Mouse (Mus musculus) naive thymus-derived CD4-positive, alpha-beta T cell, adult 5 months (primary cell): Measurements from ENCODE around the gene Cabin1. TPM values are rescaled to one million over a fixed set of nuclear protein-coding genes. Genes with fewer than 3 reads are reported as not detected.

ENCODE experiments used
- polyA plus RNA-seq: library from polyadenylated mRNA; unstranded; fragments of 100-300 nt; shearing (Covaris generic); gene quantifications from one replicate; pipeline ENCODE4 v1.2.1, GENCODE M21; 2017

Cabin1 gene
- polyA plus RNA-seq, result 50.0 TPM

DNA sequence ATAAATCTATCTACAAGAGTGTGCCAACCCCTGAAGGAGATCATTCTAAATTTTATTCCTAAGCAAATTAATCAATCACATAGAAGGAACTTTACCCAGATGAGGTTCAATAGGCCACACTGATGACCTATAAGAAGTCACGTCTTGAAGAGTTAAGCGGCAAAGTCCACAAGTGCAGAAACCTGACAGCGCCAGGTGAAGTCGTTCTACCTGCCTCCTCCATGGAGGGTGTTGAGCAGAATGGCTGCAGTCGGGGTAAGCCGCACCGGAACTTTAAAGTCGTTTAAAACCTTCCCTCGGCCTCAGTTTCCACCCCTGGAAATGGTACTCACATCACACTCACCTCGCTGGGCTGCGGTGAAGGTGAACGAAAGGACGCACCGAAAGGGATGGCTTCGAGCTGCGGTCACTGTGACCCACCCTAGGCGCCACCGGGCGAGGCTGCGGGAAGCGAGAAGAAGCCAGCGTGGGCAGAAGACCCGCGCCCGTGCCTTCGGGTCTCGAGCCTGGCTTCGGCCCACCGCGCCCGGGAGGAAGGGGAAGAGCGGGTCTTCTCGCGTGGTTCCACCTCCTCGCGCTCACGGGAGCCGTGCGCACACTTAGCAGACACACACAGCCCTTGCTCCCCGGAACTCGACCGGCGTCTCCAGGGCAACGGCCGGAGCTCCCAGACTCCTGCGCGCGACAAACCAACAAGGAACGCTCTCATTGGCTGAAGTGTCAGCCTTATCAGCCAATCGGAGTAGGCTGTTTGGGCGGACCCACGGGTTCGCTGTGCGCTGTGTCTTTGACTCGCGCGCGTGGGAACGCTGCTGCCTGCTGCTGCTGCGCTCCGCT lies at the start of gene Cabin1:
Gene Cabin1, minus strand, starts transcription at position 660 of the 837 bp plus-strand sequence.

GRCm38 (mm10) chr10:75798176-75798696 lies 34.1 kb upstream of the Cabin1 start, which contains the start of gene Gstt1:
Gstt1 (minus strand) TSS chr10:75798584.

DNA sequence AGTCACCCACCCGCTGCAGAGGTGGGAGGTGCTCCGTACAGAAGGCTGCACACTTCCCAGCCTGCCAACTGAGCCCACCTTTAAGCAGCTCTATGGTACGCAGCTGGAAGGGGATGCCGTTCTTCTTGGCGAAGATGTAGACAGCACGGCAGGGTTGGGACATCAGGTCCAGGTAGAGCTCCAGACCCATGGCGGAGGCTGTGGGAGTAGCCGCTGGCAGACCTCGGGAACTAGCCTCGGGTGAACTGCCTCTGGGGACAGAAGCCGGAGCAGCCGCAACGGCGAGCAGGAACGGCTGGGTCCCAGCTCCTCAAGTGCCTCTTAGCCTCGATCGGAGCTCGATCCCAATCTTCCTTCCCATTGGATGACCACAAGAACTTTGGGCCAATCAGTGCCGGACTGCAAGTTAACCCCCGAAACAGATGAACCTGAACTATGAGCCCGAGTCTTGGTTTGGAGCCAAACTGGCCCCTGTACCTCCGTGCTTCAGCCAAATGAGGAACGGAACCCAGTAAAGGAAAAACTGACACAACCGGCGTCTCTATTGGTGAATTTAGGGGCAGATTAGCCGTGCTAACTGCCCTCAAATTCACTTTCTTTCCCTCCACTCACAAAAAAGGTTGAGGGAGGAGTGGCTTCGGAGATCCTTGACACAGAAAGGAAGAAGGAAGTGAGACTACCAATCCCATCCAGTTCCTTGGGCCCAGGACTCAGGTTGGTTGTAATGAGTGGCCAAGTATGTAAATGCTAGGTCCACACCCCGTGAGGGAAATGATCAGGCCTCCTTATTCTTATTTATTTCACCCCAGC lies 16.8 kb upstream of the Cabin1 start, which contains the start of the genes Gm20441 and Gstt3:
Gene Gm20441, minus strand, starts transcription at position 186 of the 810 bp plus-strand sequence.
Gene Gstt3, minus strand, starts transcription at position 646 of the 810 bp plus-strand sequence.

DNA sequence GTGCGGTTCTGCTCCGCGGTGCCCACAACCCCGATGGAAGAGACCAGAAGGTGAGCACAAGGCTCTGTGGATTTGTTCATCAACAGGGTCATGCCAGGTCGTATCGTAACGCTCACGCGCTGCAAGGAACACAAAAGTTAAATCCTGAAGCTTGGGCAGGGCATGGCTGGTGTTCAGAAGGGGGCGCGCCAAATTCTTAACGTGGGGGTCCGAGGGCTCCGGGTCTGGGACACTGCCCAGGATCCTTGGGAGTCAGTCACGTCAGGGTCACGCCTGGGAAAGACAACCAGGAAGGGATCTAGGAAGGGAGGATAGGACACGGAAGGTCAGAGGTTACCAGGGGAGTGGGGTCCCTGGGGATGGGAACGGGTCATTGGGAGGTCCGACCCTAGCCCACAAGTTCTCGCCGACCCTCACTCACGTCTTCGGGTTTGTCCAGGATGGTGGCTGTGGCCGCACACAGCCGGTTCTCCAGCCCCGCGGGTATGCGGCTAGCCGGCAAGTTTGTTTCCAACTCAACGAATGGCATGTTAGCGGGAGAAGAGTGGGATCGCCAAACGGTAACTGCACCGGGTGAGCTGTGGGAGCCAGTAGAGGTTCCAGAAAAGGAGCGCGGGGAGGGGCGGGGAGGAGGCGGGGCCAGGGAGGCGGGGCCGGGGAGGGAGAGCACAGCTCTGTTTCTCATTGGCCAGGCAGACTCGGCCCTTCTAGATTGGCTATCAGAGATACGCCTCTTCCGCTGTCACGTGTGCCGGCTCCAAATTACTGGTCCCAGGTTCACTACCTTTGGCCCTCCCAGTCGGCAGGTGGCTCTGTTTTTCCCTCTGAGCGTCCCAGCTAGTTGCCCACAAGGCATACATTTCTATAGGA lies 8.9 kb upstream of the Cabin1 start, which contains the start of gene Ddt:
Gene Ddt, minus strand, starts transcription at position 620 of the 870 bp plus-strand sequence.

DNA sequence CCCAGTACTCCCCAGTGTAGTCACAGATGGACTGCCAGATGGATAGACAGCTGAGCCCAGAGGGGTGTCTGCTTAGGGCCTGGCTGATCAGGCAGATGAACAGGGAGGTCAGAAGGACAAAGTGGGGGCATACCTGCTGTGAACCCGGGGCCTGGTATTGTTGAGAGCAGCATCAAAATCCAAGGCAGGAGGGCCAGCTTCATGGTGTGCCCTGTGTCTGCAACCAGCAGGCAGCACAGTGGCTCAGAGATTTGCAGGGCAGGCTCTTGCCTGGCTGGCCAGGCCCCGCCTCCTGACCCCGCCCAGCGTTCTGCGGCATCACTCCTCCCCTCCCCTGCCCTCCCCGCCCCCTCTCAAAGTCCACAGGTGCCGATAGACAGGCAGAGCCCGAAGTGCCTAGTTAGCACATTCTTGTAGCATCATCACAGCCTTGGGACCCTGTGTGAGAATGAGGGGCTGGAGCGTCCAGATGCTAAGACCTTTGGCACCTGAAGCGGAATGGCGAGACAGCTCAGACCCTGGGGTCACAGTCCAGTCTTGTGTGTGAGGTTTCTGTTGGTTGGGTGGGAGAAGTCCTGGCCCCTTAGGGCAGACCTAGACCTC lies 120.3 kb downstream of the Cabin1 start, which contains the start of gene Susd2:
Gene Susd2, minus strand, starts transcription at position 268 of the 603 bp plus-strand sequence.

Other genes with a start within 250 kb of the Cabin1 start
- 175 TPM for gene Snrpd3, start 246.8 kb downstream of the Cabin1 start, polyA plus RNA-seq
- 21.6 TPM for gene Gucd1, start 246.4 kb downstream of the Cabin1 start, polyA plus RNA-seq
- 3.1 TPM for gene Lrrc75b, start 204.0 kb downstream of the Cabin1 start, polyA plus RNA-seq
- gene Ggt1, start 202.7 kb downstream of the Cabin1 start, polyA plus RNA-seq, result 12.2 TPM
- gene Ggt5, start 175.0 kb downstream of the Cabin1 start, polyA plus RNA-seq, result 45.3 TPM
- gene Susd2, start 120.3 kb downstream of the Cabin1 start, polyA plus RNA-seq, result 0.93 TPM
- 32.2 TPM for gene Ddt, start 9.1 kb upstream of the Cabin1 start, polyA plus RNA-seq
- not detected for gene Gm20441, start 16.6 kb upstream of the Cabin1 start, polyA plus RNA-seq
- gene Gstt3, start 17.1 kb upstream of the Cabin1 start, polyA plus RNA-seq, result not detected
- not detected for gene Gstt1, start 34.2 kb upstream of the Cabin1 start, polyA plus RNA-seq
- gene Gstt4, start 58.2 kb upstream of the Cabin1 start, polyA plus RNA-seq, result not detected
- 20.8 TPM for gene Gstt2, start 73.1 kb upstream of the Cabin1 start, polyA plus RNA-seq
- 489 TPM for gene Mif, start 95.9 kb upstream of the Cabin1 start, polyA plus RNA-seq
- 1.7 TPM for gene Derl3, start 129.1 kb upstream of the Cabin1 start, polyA plus RNA-seq
- gene Smarcb1, start 157.3 kb upstream of the Cabin1 start, polyA plus RNA-seq, result 44.5 TPM
- gene Chchd10, start 168.8 kb upstream of the Cabin1 start, polyA plus RNA-seq, result 39.1 TPM
- gene Mmp11, start 172.2 kb upstream of the Cabin1 start, polyA plus RNA-seq, result 1.9 TPM
- not detected for gene Gm867, start 176.3 kb upstream of the Cabin1 start, polyA plus RNA-seq
- not detected for gene Vpreb3, start 178.7 kb upstream of the Cabin1 start, polyA plus RNA-seq
- 1.3 TPM for gene Gm5134, start 190.2 kb upstream of the Cabin1 start, polyA plus RNA-seq